Mouse (Mus musculus): ENCODE results near the gene Rbm47. TPM values are rescaled to one million over a fixed set of nuclear protein-coding genes. Genes with fewer than 3 reads are reported as not detected.

The Rbm47 gene
- polyA plus RNA-seq, 1 experiment = not detected

- TF ChIP-seq GATA1 (IDR thresholded peaks at IDR 0.05; ENCODE audit: low read length) = no peak
These were observed 86.6 kb downstream of the Rbm47 start for GRCm38 (mm10) chr5:66086304-66086703.

- no peak for TF ChIP-seq GATA1 (IDR thresholded peaks at IDR 0.05; ENCODE audit: low read length)
These were observed 87.4 kb downstream of the Rbm47 start for GRCm38 (mm10) chr5:66085478-66085877.

GRCm38 (mm10) chr5:66084541-66084940, 88.4 kb downstream of the Rbm47 start:
- TF ChIP-seq GATA1 (IDR thresholded peaks at IDR 0.05; ENCODE audit: low read length) = no peak

GRCm38 (mm10) chr5:66083350-66083749, 89.6 kb downstream of the Rbm47 start:
- TF ChIP-seq GATA1 (IDR thresholded peaks at IDR 0.05; ENCODE audit: low read length) = no peak

GRCm38 (mm10) chr5:66082229-66082572, 90.7 kb downstream of the Rbm47 start:
- no peak for TF ChIP-seq GATA1 (IDR thresholded peaks at IDR 0.05; ENCODE audit: low read length)

GRCm38 (mm10) chr5:66081443-66082228, 91.3 kb downstream of the Rbm47 start:
- TF ChIP-seq GATA1 (IDR thresholded peaks at IDR 0.05; ENCODE audit: low read length) = no peak

GRCm38 (mm10) chr5:66080529-66081220, 92.2 kb downstream of the Rbm47 start:
- TF ChIP-seq GATA1 (IDR thresholded peaks at IDR 0.05; ENCODE audit: low read length) = no peak

GRCm38 (mm10) chr5:66079358-66080179, 93.3 kb downstream of the Rbm47 start:
- TF ChIP-seq GATA1 (IDR thresholded peaks at IDR 0.05; ENCODE audit: low read length) = no peak

- no peak for TF ChIP-seq GATA1 (IDR thresholded peaks at IDR 0.05; ENCODE audit: low read length)
These were observed 94.4 kb downstream of the Rbm47 start for GRCm38 (mm10) chr5:66078491-66079012.

GRCm38 (mm10) chr5:66077416-66077815, 95.5 kb downstream of the Rbm47 start:
- TF ChIP-seq GATA1 (IDR thresholded peaks at IDR 0.05; ENCODE audit: low read length) = no peak

GRCm38 (mm10) chr5:66076685-66077301, 96.1 kb downstream of the Rbm47 start:
- TF ChIP-seq GATA1 (IDR thresholded peaks at IDR 0.05; ENCODE audit: low read length) = no peak

- no peak for TF ChIP-seq GATA1 (IDR thresholded peaks at IDR 0.05; ENCODE audit: low read length)
These were observed 97.0 kb downstream of the Rbm47 start for GRCm38 (mm10) chr5:66075906-66076305.

GRCm38 (mm10) chr5:66075032-66075488, 97.9 kb downstream of the Rbm47 start:
- no peak for TF ChIP-seq GATA1 (IDR thresholded peaks at IDR 0.05; ENCODE audit: low read length)

GRCm38 (mm10) chr5:66074235-66074634, 98.7 kb downstream of the Rbm47 start:
- no peak for TF ChIP-seq GATA1 (IDR thresholded peaks at IDR 0.05; ENCODE audit: low read length)

GRCm38 (mm10) chr5:66073604-66074164, 99.2 kb downstream of the Rbm47 start:
- no peak for TF ChIP-seq GATA1 (IDR thresholded peaks at IDR 0.05; ENCODE audit: low read length)
